Mouse (Mus musculus): ENCODE results near the gene Gm43517. TPM values are rescaled to one million over a fixed set of nuclear protein-coding genes. Genes with fewer than 3 reads are reported as not detected.

The Gm43517 gene
- polyA plus RNA-seq, 1 experiment from 2014 or later, result not detected

DNA sequence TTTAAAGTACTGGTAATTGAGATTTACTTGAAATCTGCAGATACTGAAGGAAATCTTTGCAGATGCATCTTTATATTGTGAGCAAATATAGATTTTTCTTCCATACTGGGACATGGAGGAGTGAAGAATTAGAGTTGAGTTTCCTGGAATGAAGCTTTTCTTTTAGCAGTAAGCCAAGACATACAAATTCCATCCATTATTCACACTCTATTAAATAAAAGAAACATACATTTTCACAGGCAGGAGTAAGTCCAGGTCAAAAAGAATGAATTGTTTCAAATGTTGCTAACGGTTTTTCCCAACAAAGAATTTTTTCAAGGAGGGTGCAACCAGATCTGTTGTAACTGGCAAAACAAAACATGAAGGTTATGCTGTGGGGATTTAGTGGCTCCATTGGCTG is 14.6 kb downstream of the Gm43517 start:
- no peaks in the 10 kb centered on the region for H3K9me3 ChIP-seq
- no peak for DNase-seq (ENCODE audit: low spot score)
- H3K27me3 ChIP-seq (ENCODE audit: insufficient read depth, poor library complexity, severe bottlenecking), result peaks cover 95% of the 10 kb centered on the region

DNA sequence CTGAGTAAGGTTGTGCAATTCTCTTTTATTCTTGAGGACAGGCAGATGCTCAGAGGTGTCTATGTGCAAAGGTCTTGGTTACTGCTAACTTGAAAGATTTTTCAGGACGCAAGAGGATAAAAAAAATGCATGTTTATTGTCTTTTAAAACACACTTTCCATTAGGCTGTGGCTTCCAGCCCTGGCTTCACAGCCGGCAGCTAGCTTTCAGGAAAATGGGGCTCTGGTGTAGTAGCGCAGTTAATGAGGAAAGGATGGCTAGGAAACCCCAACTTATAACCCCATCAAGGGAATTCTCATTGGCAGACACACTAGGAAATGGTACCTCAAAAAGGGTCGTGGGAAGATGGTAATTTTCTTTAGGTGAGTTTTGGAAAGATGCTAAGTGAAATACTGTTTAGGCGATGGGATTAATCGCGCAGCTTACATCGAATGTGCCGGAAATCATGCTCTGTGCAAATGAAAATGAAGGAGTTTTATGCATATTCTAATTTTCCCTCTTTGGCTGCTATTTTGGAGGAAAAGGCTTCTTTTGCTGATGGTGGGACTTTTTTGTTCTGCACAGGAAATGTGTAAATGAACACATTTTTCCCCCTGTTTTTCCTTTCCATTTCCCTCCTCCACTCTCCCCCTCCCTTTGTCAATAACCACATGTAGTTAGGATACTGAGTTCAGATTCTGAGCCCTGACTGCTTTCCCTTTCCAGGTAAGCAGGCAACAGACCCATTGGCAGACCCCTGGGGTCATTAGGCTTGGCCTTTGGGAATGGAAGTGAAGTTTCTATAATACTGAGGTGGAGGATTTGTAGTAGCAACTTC is 15.3 kb downstream of the Gm43517 start:
- H3K27me3 ChIP-seq (ENCODE audit: insufficient read depth, poor library complexity, severe bottlenecking), result peaks cover 95% of the 10 kb centered on the region
- no peaks in the 10 kb centered on the region for H3K9me3 ChIP-seq
- 1% methylated on average over 9 of the region's 9 CpGs for WGBS
- H3K27ac ChIP-seq, result no peak overlapping the region
- no peak for DNase-seq (ENCODE audit: low spot score)
- H3K4me1 ChIP-seq (replicated peaks), result peaks cover 15% of the 10 kb centered on the region
- peak overlapping the region; percentile 59 for H3K4me3 ChIP-seq
- no peaks in the 10 kb centered on the region for H3K36me3 ChIP-seq

More for the DNA sequence above, 14.6 kb downstream of the Gm43517 start:
- 0% methylated on average over 1 of the region's 1 CpGs for WGBS
- peaks cover 15% of the 10 kb centered on the region for H3K4me1 ChIP-seq (replicated peaks)
- H3K36me3 ChIP-seq, result no peaks in the 10 kb centered on the region
- H3K4me3 ChIP-seq, result no peak overlapping the region
- no peak overlapping the region for H3K27ac ChIP-seq

DNA sequence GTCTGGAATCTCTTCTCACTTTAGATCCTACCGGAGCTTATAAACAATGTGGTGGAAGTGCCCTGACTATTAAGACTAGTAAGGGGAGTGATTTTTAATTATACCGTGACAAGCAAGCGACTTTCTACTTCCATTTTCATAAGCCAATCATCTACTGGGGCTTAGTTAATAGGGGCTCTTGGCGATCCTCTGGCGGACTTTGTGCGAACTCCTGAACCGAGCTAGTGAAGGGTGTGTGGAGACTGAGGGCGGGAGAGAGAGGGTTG is 15.8 kb downstream of the Gm43517 start:
- Histone ChIP-seq H3K4me1 (replicated peaks) (peaks cover 15% of the 10 kb centered on the region), H3K4me3 (peak overlapping the region; percentile 59), H3K27ac (peak overlapping the region; percentile 82; the same call in 1 of the 2 replicates), H3K9me3 (no peaks in the 10 kb centered on the region), H3K27me3 (ENCODE audit: insufficient read depth, poor library complexity, severe bottlenecking) (peaks cover 90% of the 10 kb centered on the region), H3K36me3 (no peaks in the 10 kb centered on the region)
- DNase-seq (ENCODE audit: low spot score), result no peak
- 0% methylated on average over 8 of the region's 8 CpGs for WGBS

- DNase-seq (ENCODE audit: low spot score), result peak; percentile 74
- Histone ChIP-seq H3K4me1 (replicated peaks) (peaks cover 15% of the 10 kb centered on the region), H3K4me3 (peak overlapping the region; percentile 59), H3K9me3 (no peaks in the 10 kb centered on the region), H3K36me3 (no peaks in the 10 kb centered on the region), H3K27ac (peak overlapping the region; percentile 82), H3K27me3 (ENCODE audit: insufficient read depth, poor library complexity, severe bottlenecking) (peaks cover 86% of the 10 kb centered on the region)
- WGBS, result under 1% methylated on average over 68 of the region's 68 CpGs
Measured at GRCm38 (mm10) chr12:49401119-49401795, 16.3 kb downstream of the Gm43517 start.

- no peak for DNase-seq (ENCODE audit: low spot score)
- no peaks in the 10 kb centered on the region for H3K9me3 ChIP-seq
- 0% methylated on average over 5 of the region's 5 CpGs for WGBS
- H3K4me1 ChIP-seq (replicated peaks), result peaks cover 15% of the 10 kb centered on the region
- H3K36me3 ChIP-seq, result no peaks in the 10 kb centered on the region
- H3K27ac ChIP-seq, result peak overlapping the region; percentile 82
- peaks cover 82% of the 10 kb centered on the region for H3K27me3 ChIP-seq (ENCODE audit: insufficient read depth, poor library complexity, severe bottlenecking)
- H3K4me3 ChIP-seq, result peak overlapping the region; percentile 59
Measured at GRCm38 (mm10) chr12:49401796-49402130, 16.8 kb downstream of the Gm43517 start.

DNA sequence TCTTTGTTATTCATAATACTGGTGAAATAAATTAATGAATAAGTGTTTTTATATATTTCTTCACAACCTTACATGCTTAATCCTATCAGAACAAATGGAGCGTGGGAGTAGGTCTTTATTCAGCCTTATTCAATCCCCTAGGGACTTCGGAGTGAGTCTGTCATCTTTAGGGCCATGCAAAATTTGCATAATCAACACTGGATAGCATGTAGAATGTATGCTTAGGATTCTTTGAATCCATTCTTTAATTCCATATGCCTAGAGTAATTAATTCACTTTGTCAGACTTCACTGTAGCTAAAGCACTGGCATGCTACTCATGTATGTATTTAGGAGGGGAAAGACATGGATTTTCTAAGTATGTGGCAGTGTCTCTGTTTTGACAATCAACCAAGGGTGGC is 24.9 kb downstream of the Gm43517 start:
- no peak overlapping the region for H3K27ac ChIP-seq
- no peaks in the 10 kb centered on the region for H3K36me3 ChIP-seq
- WGBS, result 70% methylated on average over 2 of the region's 2 CpGs
- no peak overlapping the region for H3K4me3 ChIP-seq
- no peaks in the 10 kb centered on the region for H3K4me1 ChIP-seq (replicated peaks)
- no peak for DNase-seq (ENCODE audit: low spot score)
- H3K9me3 ChIP-seq, result no peaks in the 10 kb centered on the region
- peaks cover 16% of the 10 kb centered on the region for H3K27me3 ChIP-seq (ENCODE audit: insufficient read depth, poor library complexity, severe bottlenecking)

DNA sequence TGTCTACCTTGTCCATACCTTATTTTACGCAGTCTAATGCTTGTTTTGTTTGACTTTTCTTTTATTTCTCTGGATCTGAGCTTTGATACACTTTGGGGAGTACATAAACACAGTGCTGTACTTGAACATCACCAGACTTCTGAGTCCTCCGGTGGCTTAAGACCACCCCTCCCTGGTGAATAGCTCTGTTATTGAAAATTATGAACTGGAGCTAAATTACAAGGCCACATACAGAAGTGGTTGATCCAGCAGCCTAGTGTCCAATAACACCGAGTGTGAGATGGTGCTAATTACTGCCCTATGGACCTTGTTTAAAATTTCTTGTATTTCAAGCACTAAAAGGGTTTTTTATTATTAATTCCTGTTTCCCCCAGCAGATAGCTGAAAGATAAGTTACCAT is 33.0 kb downstream of the Gm43517 start:
- WGBS, result 76% methylated on average over 3 of the region's 3 CpGs
- no peaks in the 10 kb centered on the region for H3K27me3 ChIP-seq (ENCODE audit: insufficient read depth, poor library complexity, severe bottlenecking)
- DNase-seq (ENCODE audit: low spot score), result no peak

More for the DNA sequence above, 33.0 kb downstream of the Gm43517 start:
- no peak overlapping the region for H3K4me3 ChIP-seq
- H3K27ac ChIP-seq, result no peak overlapping the region
- no peaks in the 10 kb centered on the region for H3K4me1 ChIP-seq (replicated peaks)
- no peaks in the 10 kb centered on the region for H3K36me3 ChIP-seq
- H3K9me3 ChIP-seq, result no peaks in the 10 kb centered on the region

Other genes starting within 250 kb of the Gm43517 start
- gene Foxg1, start 2.5 kb upstream of the Gm43517 start, polyA plus RNA-seq (2016; fragmentation: Nextera tagmentation; extraction: Ambion mirVana), result 0.81 and 1.9 TPM in 2 replicates